Mouse (Mus musculus): Measurements from ENCODE around the gene 4930518I15Rik. TPM values are rescaled to one million over a fixed set of nuclear protein-coding genes. Genes with fewer than 3 reads are reported as not detected.
A peak's percentile ranks its signal among the peaks of the same experiment; 100 is the strongest.
"Not testable (repeated sequence)": the region's sequence is repeated elsewhere in the genome, so short reads cannot be mapped to it uniquely, and the experiment has no call there.

The 4930518I15Rik gene
- total RNA-seq, 2 experiments from 2014 or later = 4.3 to 5.2 TPM

DNA sequence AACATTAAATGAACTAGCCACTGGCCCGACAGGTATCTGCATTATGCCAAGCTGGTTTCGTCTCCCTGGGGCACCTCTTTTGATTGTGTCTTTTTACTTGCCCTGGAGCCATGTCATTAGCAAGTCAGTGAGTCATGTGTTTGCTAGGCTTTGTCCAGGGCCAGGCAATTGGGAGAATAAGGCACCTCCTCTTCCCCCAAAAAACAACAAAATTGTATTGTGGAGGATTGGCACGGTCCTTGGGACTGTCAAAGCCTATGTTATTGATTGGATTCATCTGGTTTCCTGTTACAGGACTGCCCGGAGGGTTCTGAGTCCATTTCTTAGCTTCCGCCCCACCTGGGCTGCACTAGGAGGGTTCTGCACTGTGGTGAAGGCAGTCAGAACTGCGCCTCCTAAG is 10.1 kb downstream of the 4930518I15Rik start:
- DNase-seq (ENCODE audit: low spot score in 2 of 2) = no peak

DNA sequence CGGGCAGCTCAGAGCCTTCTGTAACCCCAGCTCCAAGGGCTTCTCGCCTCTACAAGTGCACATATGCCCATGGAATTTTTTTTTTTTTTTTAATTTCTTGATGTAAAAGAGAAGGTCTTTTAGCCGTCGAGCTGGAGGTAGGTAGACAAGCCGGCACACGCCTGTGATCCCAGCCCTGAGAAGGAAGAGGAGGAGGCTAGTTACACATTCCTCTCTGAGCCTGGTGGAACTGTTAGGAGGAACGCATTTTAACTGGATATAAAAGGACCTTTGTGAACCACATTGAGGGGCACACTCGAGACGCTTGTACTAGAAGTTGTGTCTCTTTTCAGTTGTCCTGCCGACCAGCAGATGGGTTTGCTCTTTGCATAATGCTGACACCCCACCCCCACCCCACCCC is 13.0 kb downstream of the 4930518I15Rik start:
- no peak for DNase-seq (ENCODE audit: low spot score in 2 of 2)

- DNase-seq (ENCODE audit: low spot score in 2 of 2) = no peak
Observed at GRCm38 (mm10) chr2:156843331-156843730, 14.4 kb downstream of the 4930518I15Rik start.

DNA sequence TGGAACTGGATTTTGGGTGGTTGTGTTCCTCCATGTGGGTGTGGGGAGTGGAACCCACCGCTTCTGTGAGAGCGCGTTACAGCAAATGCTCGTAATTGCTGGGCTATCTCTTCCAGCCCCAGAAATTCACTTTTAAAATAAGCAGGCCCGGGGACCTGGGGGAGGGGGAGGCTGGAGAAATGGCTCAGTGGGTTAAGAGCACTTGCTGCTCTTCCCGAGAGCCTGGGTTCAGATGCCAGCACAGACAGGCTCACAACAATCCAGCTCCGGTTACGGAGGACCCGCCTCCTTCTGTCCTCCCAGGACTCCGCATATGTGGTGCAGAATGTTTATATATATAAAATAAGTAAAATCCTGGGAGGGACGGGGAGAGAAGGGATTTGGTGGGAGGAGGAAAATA is 15.0 kb downstream of the 4930518I15Rik start:
- DNase-seq (ENCODE audit: low spot score in 2 of 2) = no peak

- DNase-seq (ENCODE audit: low spot score in 2 of 2) = peak in 1 of 2 experiments; percentile 40
Observed at GRCm38 (mm10) chr2:156841841-156842706, 15.7 kb downstream of the 4930518I15Rik start.

DNA sequence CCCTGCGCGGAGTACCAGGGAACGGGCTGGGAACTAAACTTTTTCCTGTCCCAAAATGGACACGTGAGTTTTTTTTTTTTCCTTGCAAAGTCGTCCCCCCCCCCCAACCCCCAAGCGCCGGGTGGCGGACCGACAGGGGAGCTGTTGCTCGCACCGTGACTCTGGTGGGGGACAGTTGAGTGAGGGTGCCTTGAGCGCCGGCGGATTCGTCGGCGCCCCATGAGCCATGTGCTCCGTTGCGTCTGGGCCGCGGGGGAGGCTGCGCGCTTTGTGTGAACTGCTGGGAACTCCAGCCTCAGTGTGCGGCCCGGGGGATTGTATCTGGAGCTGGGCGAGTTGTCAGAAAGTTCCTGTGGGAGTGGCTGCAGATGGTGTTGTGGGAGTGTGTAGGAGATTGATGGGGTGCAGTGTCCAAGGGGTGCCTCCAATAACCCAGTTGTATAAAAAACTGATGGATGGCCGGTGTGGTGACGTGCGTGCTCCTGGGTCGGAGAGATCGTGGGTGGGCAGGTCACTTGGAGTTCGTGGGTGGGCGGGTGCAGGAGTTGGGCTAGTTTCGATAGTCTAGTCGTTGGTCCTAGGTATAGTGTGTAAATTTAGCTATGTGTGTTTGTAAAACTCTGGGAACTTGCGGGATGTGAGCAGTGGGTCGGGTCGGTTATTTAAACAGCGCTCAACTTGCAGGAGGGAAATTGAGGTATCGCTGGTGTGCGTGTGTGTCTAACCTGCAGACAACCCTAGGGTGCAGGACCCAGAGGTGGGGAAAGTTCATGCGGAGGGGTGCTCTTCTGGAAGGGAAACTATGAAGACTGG is 16.5 kb downstream of the 4930518I15Rik start:
- DNase-seq (ENCODE audit: low spot score in 2 of 2) = peak in 1 of 2 experiments; percentile 39

DNA sequence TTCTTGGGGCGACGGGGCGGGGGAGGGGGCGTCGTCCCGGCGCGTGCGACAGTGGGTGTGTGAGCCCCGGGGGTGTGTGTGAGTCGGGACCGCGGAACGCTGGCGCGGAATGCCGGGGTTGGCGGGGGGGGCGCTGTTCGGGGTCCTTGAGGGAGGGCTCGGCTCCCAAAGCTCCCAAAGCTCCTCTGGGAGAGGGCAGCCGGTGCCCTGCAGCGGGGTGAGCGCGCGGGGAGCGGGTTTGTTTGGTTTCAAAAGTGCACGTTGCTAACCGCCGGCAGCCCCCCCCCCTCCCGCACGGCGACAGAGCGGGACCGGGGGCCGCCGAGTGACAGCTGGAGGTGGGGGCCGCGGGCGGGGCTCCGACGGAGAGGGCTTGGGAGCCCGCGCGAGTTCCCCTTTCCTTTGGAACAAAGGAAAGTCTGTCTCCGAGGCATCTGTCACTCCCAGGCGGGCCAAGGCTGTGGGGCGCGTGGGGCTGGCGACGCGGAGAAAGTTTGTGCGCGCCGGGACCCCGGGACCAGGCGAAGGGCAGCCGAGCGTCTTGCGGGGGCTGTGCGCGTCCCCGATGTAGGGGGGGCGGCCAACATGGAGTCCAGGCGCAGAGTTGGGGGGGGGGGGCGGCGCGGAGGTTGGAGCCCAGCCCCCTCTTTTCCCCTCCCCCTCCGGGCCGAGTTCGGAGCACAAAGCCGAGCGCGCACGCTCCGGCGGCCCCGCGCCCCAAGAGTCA is 17.3 kb downstream of the 4930518I15Rik start:
- DNase-seq (ENCODE audit: low spot score in 2 of 2) = peak in 1 of 2 experiments; percentile 18

- DNase-seq (ENCODE audit: low spot score in 2 of 2) = peak; percentile 49 to 67
Observed at GRCm38 (mm10) chr2:156839319-156840191, 18.2 kb downstream of the 4930518I15Rik start, which contains the start of gene Tgif2. Gene Tgif2 (plus strand): TSS chr2:156840007.

DNA sequence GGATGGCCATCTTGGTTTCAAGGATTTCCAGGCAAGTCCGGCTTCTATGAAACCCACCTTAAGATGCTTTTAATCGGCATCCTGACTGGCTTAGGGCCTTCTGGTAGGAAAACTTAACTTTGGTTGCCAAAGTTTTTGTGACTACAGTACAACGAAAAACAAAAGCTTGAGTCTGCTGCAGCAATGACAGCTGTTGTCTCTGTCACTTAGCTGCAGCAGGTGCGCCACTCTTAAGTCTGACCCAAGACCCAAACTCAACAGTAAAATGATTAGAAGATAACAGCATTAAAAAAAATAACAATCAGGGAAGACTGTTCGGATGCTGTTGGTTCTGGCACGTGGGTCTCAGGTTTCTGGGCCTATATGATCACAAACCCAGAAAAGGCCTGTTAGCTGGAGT is 18.9 kb downstream of the 4930518I15Rik start:
- DNase-seq (ENCODE audit: low spot score in 2 of 2) = no peak

DNA sequence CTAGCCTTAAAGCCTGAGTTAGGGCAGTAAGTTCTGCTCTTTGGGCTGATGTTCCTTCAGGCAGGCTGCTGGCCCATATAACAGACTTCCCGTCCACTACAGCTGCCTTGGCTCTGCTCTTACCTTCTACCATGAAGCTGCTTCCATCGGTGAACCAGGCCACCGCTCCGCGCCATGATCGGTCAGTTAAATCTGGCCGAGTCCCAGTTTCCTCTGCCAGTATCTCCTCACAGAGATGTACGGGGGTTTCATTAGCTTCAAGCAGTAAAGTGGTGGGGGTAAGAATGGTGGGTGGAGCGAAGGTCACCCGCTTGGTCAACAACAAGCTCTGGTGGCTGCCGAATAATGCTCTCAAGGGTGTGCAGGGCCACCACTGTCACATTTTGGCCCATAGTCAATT is 23.4 kb downstream of the 4930518I15Rik start:
- DNase-seq (ENCODE audit: low spot score in 2 of 2) = no peak

DNA sequence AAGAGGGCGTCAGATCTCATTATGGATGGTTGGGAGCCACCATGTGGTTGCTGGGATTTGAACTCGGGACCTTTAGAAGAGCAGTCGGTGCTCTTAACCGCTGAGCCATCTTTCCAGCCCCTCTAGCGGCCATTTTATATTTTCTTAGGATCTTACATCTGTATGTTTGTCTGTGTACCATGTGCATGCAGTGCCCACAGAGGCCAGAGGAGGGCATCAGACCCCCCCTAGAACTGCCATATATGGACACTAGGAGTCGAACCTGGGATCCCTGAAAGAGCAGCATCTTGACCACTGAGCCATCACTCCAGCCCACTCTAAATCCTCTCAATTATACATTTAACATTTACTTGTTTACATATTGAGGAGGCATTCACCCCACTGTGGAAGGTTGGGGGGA is 32.6 kb downstream of the 4930518I15Rik start:
- DNase-seq (ENCODE audit: low spot score in 2 of 2) = not testable (repeated sequence)

DNA sequence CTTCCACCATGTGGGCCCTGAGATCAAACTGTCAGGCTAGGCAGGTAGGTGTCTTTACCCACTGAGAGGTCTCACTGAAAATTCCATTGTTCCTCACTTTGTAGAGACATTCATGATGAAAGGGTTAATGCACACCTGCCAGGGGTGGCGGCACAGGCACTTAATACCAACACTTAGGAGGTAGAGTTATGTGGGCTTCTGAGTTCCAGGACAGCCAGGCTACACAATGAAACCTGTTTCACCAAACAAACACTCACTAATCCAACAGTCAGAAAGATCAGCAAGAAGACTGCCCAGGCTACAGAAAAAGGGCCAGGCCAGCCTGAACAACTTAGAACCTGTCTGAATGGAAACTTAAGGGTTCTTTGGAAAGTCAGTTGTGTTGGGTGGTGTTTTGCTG is 41.6 kb downstream of the 4930518I15Rik start:
- no peak for DNase-seq (ENCODE audit: low spot score in 2 of 2)

- DNase-seq (ENCODE audit: low spot score in 2 of 2) = no peak
Observed at GRCm38 (mm10) chr2:156815412-156815811, 42.3 kb downstream of the 4930518I15Rik start.

- no peak for DNase-seq (ENCODE audit: low spot score in 2 of 2)
Observed at GRCm38 (mm10) chr2:156814893-156815292, 42.9 kb downstream of the 4930518I15Rik start.

DNA sequence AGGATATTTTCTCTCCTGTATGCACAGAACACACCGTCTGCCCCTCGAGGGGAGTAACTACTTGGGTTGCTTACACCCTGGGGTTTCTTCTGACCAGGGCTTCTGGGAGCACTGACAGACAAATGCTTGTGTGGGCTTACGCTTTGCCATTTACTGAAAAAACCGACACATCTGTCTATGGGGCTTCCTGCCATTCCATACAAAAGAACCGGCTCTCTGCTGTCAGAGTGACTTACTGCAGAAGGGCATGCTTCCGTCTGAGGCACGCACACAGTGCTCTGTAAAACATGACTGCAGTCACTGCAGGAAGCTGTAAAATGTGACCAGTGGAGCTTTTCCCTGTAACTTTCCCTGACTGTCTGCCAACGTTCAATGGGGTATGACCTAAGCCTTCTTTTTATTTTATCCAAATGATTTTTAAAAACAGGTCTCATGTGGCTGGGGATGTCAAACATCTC is 43.4 kb downstream of the 4930518I15Rik start:
- no peak for DNase-seq (ENCODE audit: low spot score in 2 of 2)

GRCm38 (mm10) chr2:156811556-156811955 is 46.2 kb downstream of the 4930518I15Rik start:
- no peak for DNase-seq (ENCODE audit: low spot score in 2 of 2)

GRCm38 (mm10) chr2:156810716-156811115 is 47.0 kb downstream of the 4930518I15Rik start:
- no peak for DNase-seq (ENCODE audit: low spot score in 2 of 2)

DNA sequence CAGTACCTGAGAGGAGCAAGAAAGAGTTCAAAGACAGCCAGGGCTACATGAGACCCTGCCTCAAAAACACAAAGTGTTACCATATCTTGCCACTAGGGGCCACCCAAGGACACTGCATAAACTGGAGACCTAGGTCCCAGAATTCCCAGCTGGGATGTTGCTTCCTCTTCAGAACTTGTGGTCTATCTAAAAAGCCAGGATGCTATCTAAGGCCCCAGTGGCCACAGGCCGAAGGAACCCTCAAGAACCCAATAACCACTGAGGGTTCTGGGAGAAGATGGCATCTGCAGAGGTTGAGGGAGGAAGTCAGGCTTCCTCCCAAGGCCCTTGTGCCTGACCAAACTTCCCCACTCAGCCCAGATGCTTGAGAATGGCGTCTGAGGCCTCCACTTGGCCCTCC is 48.2 kb downstream of the 4930518I15Rik start:
- peak in 1 of 2 experiments; percentile 26 for DNase-seq (ENCODE audit: low spot score in 2 of 2)

DNA sequence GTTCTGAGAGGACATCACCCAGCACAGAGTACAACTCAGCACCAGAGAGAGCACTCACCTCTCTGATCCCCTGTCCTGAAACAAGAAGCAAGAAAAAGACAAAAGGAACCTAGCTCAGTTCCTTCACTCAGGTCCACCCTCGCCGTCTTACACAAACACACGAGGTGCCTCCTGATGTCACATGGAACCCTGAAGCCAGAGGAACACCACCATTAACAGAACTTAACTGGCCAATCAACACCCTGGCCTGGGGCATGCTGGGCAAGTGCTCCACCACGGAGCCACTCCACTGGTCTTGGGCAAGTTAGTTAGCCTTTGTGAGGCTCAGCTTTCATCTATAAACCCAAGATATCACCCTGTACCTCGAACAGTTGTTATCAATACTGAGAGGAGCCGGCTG is 50.9 kb downstream of the 4930518I15Rik start:
- no peak for DNase-seq (ENCODE audit: low spot score in 2 of 2)
